Mouse (Mus musculus): ENCODE data around the gene Blm. TPM values are rescaled to one million over a fixed set of nuclear protein-coding genes. Genes with fewer than 3 reads are reported as not detected.

Gene Blm
- total RNA-seq, 4 experiments from 2014 or later: 4.0 to 7.5 (median 4.9) TPM

DNA sequence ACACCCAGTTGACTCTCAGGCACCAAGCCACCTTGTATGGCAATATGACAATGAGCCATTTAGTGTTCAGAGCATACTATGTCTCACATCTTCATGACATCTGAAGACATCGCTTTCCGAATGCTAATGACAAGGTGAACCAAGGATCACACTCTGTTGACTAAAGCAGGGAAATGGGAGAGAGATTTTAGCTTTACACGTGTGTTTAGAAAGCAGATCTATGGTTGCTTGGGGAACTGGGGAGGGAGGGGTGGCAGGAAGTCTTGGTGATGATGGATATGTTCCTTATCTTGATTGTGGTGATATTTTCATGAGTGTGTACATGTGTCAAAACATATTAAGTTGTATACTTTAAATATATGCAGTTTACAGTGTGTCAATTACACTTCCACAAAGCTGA lies 128.7 kb downstream of the Blm start:
- no peak for DNase-seq (ENCODE audit: low spot score in 2 of 2)

DNA sequence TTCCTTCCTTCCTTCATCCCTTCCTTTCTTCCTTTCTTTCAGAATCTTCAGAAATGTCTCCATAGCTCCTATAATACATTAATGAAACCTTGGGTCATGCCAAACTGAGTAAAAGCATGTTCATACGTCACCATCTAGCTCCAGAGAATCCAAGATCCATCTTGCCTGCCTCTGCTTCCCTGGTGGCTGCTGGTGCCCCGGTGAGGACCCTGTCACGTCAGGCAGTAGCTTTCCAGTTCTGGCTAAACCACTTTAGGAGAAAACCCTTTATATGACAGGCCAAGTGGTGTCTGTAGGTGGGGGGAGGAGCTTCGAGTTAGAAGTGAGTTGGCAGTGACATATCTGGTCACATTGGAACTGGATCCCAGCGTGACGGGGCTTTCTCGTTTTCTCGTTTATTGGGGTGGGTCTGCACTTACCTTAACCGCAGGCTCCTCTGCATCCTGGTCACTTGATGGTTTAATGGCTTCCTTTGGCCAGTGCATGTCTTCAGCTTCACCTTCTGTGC lies 129.7 kb downstream of the Blm start, which contains the start of gene Furin:
Gene Furin, minus strand, starts transcription at position 249 of the 508 bp plus-strand sequence.
- no peak for DNase-seq (ENCODE audit: low spot score in 2 of 2)

Other genes with a start within 250 kb of the Blm start
- gene Prc1, start 240.7 kb downstream of the Blm start, total RNA-seq (2022): 1 to 10 TPM in 3 of 4 experiments, under 1 TPM in 1; 0.51 to 1.8 (median 1.7) TPM
- 10 to 100 TPM; 16.3 to 21.7 (median 18.0) TPM for gene Rccd1, start 210.7 kb downstream of the Blm start, total RNA-seq (2022)
- gene Unc45a, start 194.1 kb downstream of the Blm start, total RNA-seq (2022): 10 to 100 TPM; 40.2 to 43.7 (median 42.4) TPM
- 10 to 100 TPM; 50.5 to 63.4 (median 57.2) TPM for gene Hddc3, start 192.0 kb downstream of the Blm start, total RNA-seq (2022)
- gene Man2a2, start 163.7 kb downstream of the Blm start, total RNA-seq (2022): 100 to 1,000 TPM; 158 to 168 (median 165) TPM
- gene Fes, start 147.2 kb downstream of the Blm start, total RNA-seq (2022): 10 to 100 TPM in 1 of 4 experiments, 1 to 10 TPM in 3; 4.5 to 10.5 (median 6.9) TPM
- gene Furin, start 129.7 kb downstream of the Blm start, total RNA-seq (2022): 10 to 100 TPM; 30.7 to 33.6 (median 33.2) TPM
- 10 to 100 TPM; 14.8 to 15.7 (median 15.5) TPM for gene Crtc3, start 153.8 kb upstream of the Blm start, total RNA-seq (2022)